Mouse (Mus musculus) bone marrow, adult 2 months (tissue): ENCODE data around the gene Auts2.

Experiments used
- CTCF ChIP-seq: fragments of 200-500 bp; IDR thresholded peaks from 2 replicates; pipeline ENCODE4 v1.5.1; 2011; ENCODE audit warnings: low read length, control low read depth; ENCODE audit not compliant: control insufficient read depth, insufficient read depth
- POLR2A ChIP-seq: fragments of 200-500 bp; IDR thresholded peaks from 2 replicates; pipeline ENCODE4 v1.6.1; 2011; ENCODE audit warnings: low read depth, mild to moderate bottlenecking, control low read depth, low read length, borderline replicate concordance; ENCODE audit not compliant: control insufficient read depth

DNA sequence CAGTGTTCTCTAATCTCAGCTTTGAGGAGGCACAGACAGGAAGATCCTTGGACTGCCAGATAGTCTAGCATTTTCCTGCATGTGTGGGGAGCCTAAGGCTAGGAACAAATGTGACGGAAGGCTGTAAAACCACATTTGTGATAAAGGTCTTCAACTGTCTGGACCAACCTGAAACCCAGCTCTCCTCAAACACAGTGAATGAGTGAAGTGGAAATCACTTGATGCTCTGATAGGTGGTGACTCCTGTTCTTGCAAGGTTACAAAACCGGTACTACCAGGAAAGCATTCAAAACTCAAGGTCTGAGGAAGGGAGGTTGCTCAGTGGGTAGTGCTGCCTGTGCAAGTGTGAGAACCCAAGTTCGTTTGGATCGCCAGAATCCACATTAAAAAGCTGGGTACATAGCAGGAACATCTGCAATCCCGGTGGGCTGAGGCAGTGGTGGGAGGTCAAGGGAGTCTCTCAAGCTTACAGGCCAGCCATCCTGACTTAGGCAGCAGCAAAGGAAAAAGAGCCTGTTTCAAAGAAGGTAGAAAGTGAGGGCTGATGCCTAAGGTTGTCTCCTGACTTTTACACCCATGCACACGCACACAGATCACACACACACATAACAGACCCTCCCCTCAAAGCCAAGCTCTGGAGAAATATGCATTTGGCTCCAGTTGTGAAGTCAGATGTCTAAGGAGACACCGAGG lies 810.4 kb downstream of the Auts2 start:
- TF ChIP-seq CTCF (no peak), POLR2A (no peak)
